In the genomic region with DNA sequence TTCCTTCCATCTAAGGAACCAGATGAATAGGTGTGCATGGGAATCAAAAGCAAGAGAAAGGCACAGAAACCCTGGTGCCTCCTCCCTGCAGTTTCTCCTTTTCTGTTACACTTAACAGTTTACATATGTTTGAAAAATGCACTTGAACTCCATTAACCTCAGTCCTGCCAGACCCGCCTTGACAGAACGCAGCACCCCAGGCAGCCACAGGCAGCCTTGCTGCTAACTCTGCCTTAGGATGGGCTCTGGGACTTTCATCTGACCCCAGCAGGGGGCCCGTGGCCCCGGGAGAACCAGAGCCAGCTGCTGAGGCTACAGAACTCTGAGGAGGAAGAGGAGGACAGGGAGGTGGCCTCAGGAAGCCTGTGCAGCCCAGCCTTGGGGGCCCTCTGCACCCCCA, we compare ENCODE assay signal across 8 mouse cellular contexts. TPM values are rescaled to one million over a fixed set of nuclear protein-coding genes. Genes with fewer than 3 reads are reported as not detected.
DNase-seq lines count a peak whose midpoint lies in the region; ATAC-seq lines count a peak whose summit lies in the region.

No protein-coding gene starts in this region.

- peak; percentile 54 for DNase-seq in kidney, postnatal 10 days
- DNase-seq in kidney, adult 11 months, result no peak
- peak; percentile 54 for DNase-seq in MN1 (ENCODE audit: low spot score)
- peak; percentile 28 for DNase-seq in embryo, embryonic 9.5 days (ENCODE audit: extremely low spot score)
- DNase-seq in urinary bladder, adult 18-20 months (ENCODE audit: low spot score in 2 of 2), result no peak
- no peak for DNase-seq in retina, embryonic 14.5 days (ENCODE audit: low spot score)

- no peaks in the 10 kb centered on the region for H3K9me3 ChIP-seq in limb, embryonic 15.5 days

- H3K36me3 ChIP-seq in limb, embryonic 15.5 days, result no peaks in the 10 kb centered on the region

- ATAC-seq in limb, embryonic 15.5 days (ENCODE audit: insufficient number of reproducible peaks, low FRiP score, low TSS enrichment, low read depth), result no peak
- no peak for ATAC-seq in cerebellum, adult (ENCODE audit: insufficient number of reproducible peaks, low FRiP score, low TSS enrichment)

- H3K27ac ChIP-seq in limb, embryonic 15.5 days, result peak overlapping the region; percentile 79

- WGBS in limb, embryonic 15.5 days, result 13% methylated on average over 4 of the region's 4 CpGs

- H3K9ac ChIP-seq in limb, embryonic 15.5 days, result no peak overlapping the region

- H3K4me2 ChIP-seq in limb, embryonic 15.5 days, result no peak overlapping the region

- no peaks in the 10 kb centered on the region for H3K27me3 ChIP-seq in limb, embryonic 15.5 days

- peaks cover 92% of the 10 kb centered on the region for H3K4me1 ChIP-seq in limb, embryonic 15.5 days

- no peak overlapping the region for H3K4me3 ChIP-seq in limb, embryonic 15.5 days

RNA-seq across cellular contexts. Expression of gene H2afy, which starts 23.7 kb away (rescaled TPM):
- polyA plus RNA-seq in limb, embryonic 15.5 days (2015; fragmentation: Nextera tagmentation; extraction: Ambion mirVana), result 242 and 272 TPM in 2 replicates

Comparison
In these comparisons a context has a peak if more than half of its experiments do, and no peak if none do; other contexts are left out.
1. DNase-seq: peak in kidney, postnatal 10 days (single experiment), MN1 (single experiment) and embryo, embryonic 9.5 days (single experiment); none in kidney, adult 11 months (single experiment), urinary bladder, adult 18-20 months (0 of 2) and retina, embryonic 14.5 days (single experiment).